Mouse (Mus musculus): ENCODE measurements around the gene Sorcs3.

Sorcs3 gene

GRCm38 (mm10) chr19:48378006-48378540 lies 172.2 kb downstream of the Sorcs3 start:
- no peak for DNase-seq (ENCODE audit: low spot score in 2 of 2)

- DNase-seq (ENCODE audit: low spot score in 2 of 2): no peak
Observed at GRCm38 (mm10) chr19:48391551-48391950, 185.7 kb downstream of the Sorcs3 start.

GRCm38 (mm10) chr19:48404774-48405495 lies 199.1 kb downstream of the Sorcs3 start:
- DNase-seq (ENCODE audit: low spot score in 2 of 2): no peak

- no peak for DNase-seq (ENCODE audit: low spot score in 2 of 2)
Observed at GRCm38 (mm10) chr19:48408221-48408620, 202.4 kb downstream of the Sorcs3 start.

GRCm38 (mm10) chr19:48411332-48411731 lies 205.5 kb downstream of the Sorcs3 start:
- DNase-seq (ENCODE audit: low spot score in 2 of 2): no peak

GRCm38 (mm10) chr19:48413836-48414235 lies 208.0 kb downstream of the Sorcs3 start:
- no peak for DNase-seq (ENCODE audit: low spot score in 2 of 2)

GRCm38 (mm10) chr19:48418356-48418755 lies 212.5 kb downstream of the Sorcs3 start:
- no peak for DNase-seq (ENCODE audit: low spot score in 2 of 2)

GRCm38 (mm10) chr19:48429263-48429662 lies 223.4 kb downstream of the Sorcs3 start:
- DNase-seq (ENCODE audit: low spot score in 2 of 2): no peak

GRCm38 (mm10) chr19:48429755-48430154 lies 223.9 kb downstream of the Sorcs3 start:
- DNase-seq (ENCODE audit: low spot score in 2 of 2): no peak

- no peak for DNase-seq (ENCODE audit: low spot score in 2 of 2)
Observed at GRCm38 (mm10) chr19:48430328-48430727, 224.5 kb downstream of the Sorcs3 start.

GRCm38 (mm10) chr19:48438450-48438849 lies 232.6 kb downstream of the Sorcs3 start:
- DNase-seq (ENCODE audit: low spot score in 2 of 2): no peak

GRCm38 (mm10) chr19:48461141-48461540 lies 255.3 kb downstream of the Sorcs3 start:
- DNase-seq (ENCODE audit: low spot score in 2 of 2): no peak

- DNase-seq (ENCODE audit: low spot score in 2 of 2): no peak
Observed at GRCm38 (mm10) chr19:48462426-48462825, 256.6 kb downstream of the Sorcs3 start.

GRCm38 (mm10) chr19:48463494-48463893 lies 257.7 kb downstream of the Sorcs3 start:
- DNase-seq (ENCODE audit: low spot score in 2 of 2): no peak

GRCm38 (mm10) chr19:48467471-48467870 lies 261.6 kb downstream of the Sorcs3 start:
- no peak for DNase-seq (ENCODE audit: low spot score in 2 of 2)

GRCm38 (mm10) chr19:48469791-48470410 lies 264.1 kb downstream of the Sorcs3 start:
- DNase-seq (ENCODE audit: low spot score in 2 of 2): no peak

- DNase-seq (ENCODE audit: low spot score in 2 of 2): no peak
Observed at GRCm38 (mm10) chr19:48471927-48472326, 266.1 kb downstream of the Sorcs3 start.

- DNase-seq (ENCODE audit: low spot score in 2 of 2): no peak
Observed at GRCm38 (mm10) chr19:48475784-48476410, 270.1 kb downstream of the Sorcs3 start.

GRCm38 (mm10) chr19:48478864-48479263 lies 273.0 kb downstream of the Sorcs3 start:
- no peak for DNase-seq (ENCODE audit: low spot score in 2 of 2)

- no peak for DNase-seq (ENCODE audit: low spot score in 2 of 2)
Observed at GRCm38 (mm10) chr19:48482946-48483345, 277.1 kb downstream of the Sorcs3 start.

GRCm38 (mm10) chr19:48491111-48491510 lies 285.3 kb downstream of the Sorcs3 start:
- DNase-seq (ENCODE audit: low spot score in 2 of 2): no peak

- no peak for DNase-seq (ENCODE audit: low spot score in 2 of 2)
Observed at GRCm38 (mm10) chr19:48503896-48504620, 298.2 kb downstream of the Sorcs3 start.

Data from urinary bladder, adult 18-20 months (tissue).